Mouse (Mus musculus) erythroblast, embryonic 14.5 days (primary cell): Measurements from ENCODE around the gene Cep85l. TPM values are rescaled to one million over a fixed set of nuclear protein-coding genes. Genes with fewer than 3 reads are reported as not detected.

Experiments
- H3K27me3 ChIP-seq: 2 replicates; pipeline ENCODE4 v1.6.1; 2012; ENCODE audit warnings: inconsistent platforms; ENCODE audit not compliant: control insufficient read depth
- H3K36me3 ChIP-seq: 2 replicates; pipeline ENCODE4 v1.6.1; 2012; ENCODE audit warnings: mild to moderate bottlenecking, inconsistent platforms; ENCODE audit not compliant: control insufficient read depth
- H3K4me1 ChIP-seq: 2 replicates; pipeline ENCODE4 v1.6.1; 2012; ENCODE audit warnings: inconsistent platforms; ENCODE audit not compliant: control insufficient read depth
- H3K4me3 ChIP-seq: replicated peaks from 2 replicates; pipeline ENCODE3; 2012; ENCODE audit warnings: moderate library complexity, mild to moderate bottlenecking, inconsistent platforms
- H3K9me3 ChIP-seq: 2 replicates; pipeline ENCODE4 v1.6.1; 2012; ENCODE audit warnings: low read length, inconsistent platforms, mixed read lengths; ENCODE audit not compliant: control insufficient read depth
- GATA1 ChIP-seq: IDR thresholded peaks from 2 replicates; pipeline ENCODE4 v1.6.1; 2012; ENCODE audit warnings: low read length, inconsistent platforms, mixed read lengths
- TAL1 ChIP-seq: IDR thresholded peaks from 3 replicates; pipeline ENCODE4 v1.6.1; 2012; ENCODE audit warnings: low read length, inconsistent platforms, mixed read lengths
- polyA plus RNA-seq: library from polyadenylated mRNA; stranded (reverse); fragments of >175 nt; gene quantifications from 2 replicates; pipeline ENCODE4 v1.2.3, GENCODE M21; 2012

Cep85l gene
- polyA plus RNA-seq, 1 experiment: 0.02 TPM

- Histone ChIP-seq H3K4me1 (peaks cover 45% of the 10 kb centered on the region), H3K4me3 (no peak overlapping the region)
- TF ChIP-seq TAL1: no peak
These were observed 43.8 kb downstream of the Cep85l start for GRCm38 (mm10) chr10:53335974-53336373.

GRCm38 (mm10) chr10:53335266-53335665 is 44.5 kb downstream of the Cep85l start:
- H3K4me1 ChIP-seq: peaks cover 45% of the 10 kb centered on the region
- H3K36me3 ChIP-seq: no peaks in the 10 kb centered on the region
- no peaks in the 10 kb centered on the region for H3K27me3 ChIP-seq
- no peak overlapping the region for H3K4me3 ChIP-seq
- TF ChIP-seq GATA1: no peak
- peak; percentile 37; the same call in 1 of the 3 replicates for TF ChIP-seq TAL1
- H3K9me3 ChIP-seq: no peaks in the 10 kb centered on the region

More at GRCm38 (mm10) chr10:53335974-53336373, 43.8 kb downstream of the Cep85l start:
- no peaks in the 10 kb centered on the region for H3K27me3 ChIP-seq
- no peaks in the 10 kb centered on the region for H3K36me3 ChIP-seq
- no peaks in the 10 kb centered on the region for H3K9me3 ChIP-seq

DNA sequence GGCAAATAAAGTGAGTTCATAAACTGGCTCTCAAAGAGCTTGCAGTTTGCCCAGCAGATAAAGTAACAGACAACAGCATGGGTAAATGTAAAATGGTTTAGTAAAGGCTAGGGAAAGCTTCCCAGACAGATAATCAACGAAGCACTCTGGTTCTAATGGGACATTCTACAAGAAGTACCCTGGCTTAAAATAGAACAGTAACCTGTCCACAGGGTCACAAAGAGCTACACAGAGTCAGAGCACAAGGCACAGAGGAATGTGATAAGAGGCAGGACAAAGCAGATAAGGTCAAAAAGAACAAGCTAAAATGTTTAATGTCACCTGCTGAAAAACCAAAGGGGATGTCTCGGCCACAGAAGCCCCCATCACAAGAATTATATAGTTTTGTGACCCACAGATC is 47.0 kb downstream of the Cep85l start:
- TF ChIP-seq TAL1 (no peak), GATA1 (no peak)
- Histone ChIP-seq H3K36me3 (no peaks in the 10 kb centered on the region), H3K9me3 (no peaks in the 10 kb centered on the region), H3K4me1 (peaks cover 45% of the 10 kb centered on the region), H3K27me3 (no peaks in the 10 kb centered on the region), H3K4me3 (no peak overlapping the region)

GRCm38 (mm10) chr10:53329257-53329656 is 50.5 kb downstream of the Cep85l start:
- Histone ChIP-seq H3K27me3 (no peaks in the 10 kb centered on the region), H3K4me1 (peaks cover 21% of the 10 kb centered on the region), H3K36me3 (no peaks in the 10 kb centered on the region), H3K4me3 (no peak overlapping the region), H3K9me3 (no peaks in the 10 kb centered on the region)
- no peak for TF ChIP-seq GATA1
- no peak for TF ChIP-seq TAL1

- TF ChIP-seq TAL1 (no peak), GATA1 (no peak)
These were observed 53.4 kb downstream of the Cep85l start for GRCm38 (mm10) chr10:53326367-53326766.

DNA sequence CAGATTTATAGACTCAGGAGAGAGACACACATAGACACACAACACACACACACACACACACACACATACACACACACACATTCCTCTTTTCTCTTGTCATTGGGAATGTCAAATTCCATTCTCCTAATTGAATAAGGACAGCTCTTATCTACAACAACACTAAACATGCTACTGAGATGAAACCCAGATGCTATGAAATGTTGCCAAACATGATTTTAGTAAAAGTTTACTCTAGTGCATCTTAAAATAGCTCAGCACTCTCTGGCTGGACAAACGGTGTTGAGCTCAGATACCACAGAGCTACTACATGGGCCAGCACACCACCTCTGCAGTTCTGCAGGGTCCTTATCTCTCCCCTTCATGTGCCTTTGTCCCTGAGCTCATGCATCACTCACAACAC is 55.1 kb downstream of the Cep85l start:
- Histone ChIP-seq H3K9me3 (no peaks in the 10 kb centered on the region), H3K36me3 (no peaks in the 10 kb centered on the region), H3K4me1 (peaks cover 8% of the 10 kb centered on the region), H3K27me3 (no peaks in the 10 kb centered on the region), H3K4me3 (no peak overlapping the region)
- no peak for TF ChIP-seq GATA1

More at GRCm38 (mm10) chr10:53326367-53326766, 53.4 kb downstream of the Cep85l start:
- Histone ChIP-seq H3K4me1 (peaks cover 8% of the 10 kb centered on the region), H3K36me3 (no peaks in the 10 kb centered on the region), H3K4me3 (no peak overlapping the region), H3K27me3 (no peaks in the 10 kb centered on the region), H3K9me3 (no peaks in the 10 kb centered on the region)

DNA sequence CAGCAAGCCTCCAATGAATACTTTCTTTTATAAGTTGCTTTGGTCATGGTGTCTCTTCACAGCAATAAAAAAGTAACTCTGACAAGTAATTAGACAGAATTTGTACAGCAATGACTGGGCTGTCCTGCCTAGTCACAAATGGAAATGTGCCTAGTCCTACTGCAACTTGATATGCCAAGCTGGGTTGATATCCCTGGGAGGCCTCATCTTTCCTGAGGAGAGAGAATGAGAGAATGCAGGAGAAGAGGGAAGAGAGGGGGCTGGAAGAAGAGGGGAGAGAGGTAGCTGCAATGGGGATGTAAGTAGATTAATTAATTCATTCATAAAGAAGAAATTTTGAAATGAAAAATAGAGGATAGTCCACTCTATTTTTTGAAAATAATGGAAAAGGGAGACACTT is 56.4 kb downstream of the Cep85l start:
- H3K27me3 ChIP-seq: no peaks in the 10 kb centered on the region
- no peak overlapping the region for H3K4me3 ChIP-seq
- H3K4me1 ChIP-seq: peaks cover 8% of the 10 kb centered on the region
- H3K36me3 ChIP-seq: no peaks in the 10 kb centered on the region
- no peaks in the 10 kb centered on the region for H3K9me3 ChIP-seq
- no peak for TF ChIP-seq GATA1
- TF ChIP-seq TAL1: no peak

GRCm38 (mm10) chr10:53306674-53307073 is 73.1 kb downstream of the Cep85l start:
- TF ChIP-seq GATA1: no peak
- TF ChIP-seq TAL1: no peak

GRCm38 (mm10) chr10:53305867-53306266 is 73.9 kb downstream of the Cep85l start:
- H3K36me3 ChIP-seq: no peaks in the 10 kb centered on the region
- H3K4me1 ChIP-seq: no peaks in the 10 kb centered on the region
- no peak overlapping the region for H3K4me3 ChIP-seq
- H3K27me3 ChIP-seq: no peaks in the 10 kb centered on the region
- TF ChIP-seq GATA1 (no peak), TAL1 (no peak)
- no peaks in the 10 kb centered on the region for H3K9me3 ChIP-seq

More at GRCm38 (mm10) chr10:53306674-53307073, 73.1 kb downstream of the Cep85l start:
- no peaks in the 10 kb centered on the region for H3K4me1 ChIP-seq
- no peaks in the 10 kb centered on the region for H3K9me3 ChIP-seq
- H3K36me3 ChIP-seq: no peaks in the 10 kb centered on the region
- H3K27me3 ChIP-seq: no peaks in the 10 kb centered on the region
- no peak overlapping the region for H3K4me3 ChIP-seq

DNA sequence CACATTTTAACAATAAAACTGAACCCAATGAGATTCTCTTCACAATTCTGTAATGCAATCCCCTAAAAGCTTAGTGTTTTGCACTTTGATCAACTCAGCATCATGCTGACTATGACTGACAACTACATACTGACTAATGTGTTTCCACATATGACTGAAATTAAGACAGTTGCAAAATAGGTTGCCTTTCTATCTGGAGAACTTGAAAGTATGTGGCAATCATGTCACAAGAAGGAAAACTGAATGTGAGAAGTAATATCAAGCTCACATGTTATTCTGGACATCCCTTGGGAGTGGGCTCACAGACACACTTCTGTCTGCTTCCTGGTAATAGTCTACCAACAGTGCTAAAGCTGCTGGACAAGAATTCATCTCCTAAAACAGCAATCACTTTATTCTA is 94.6 kb downstream of the Cep85l start:
- H3K27me3 ChIP-seq: no peaks in the 10 kb centered on the region
- TF ChIP-seq TAL1 (no peak), GATA1 (no peak)
- H3K9me3 ChIP-seq: no peaks in the 10 kb centered on the region
- H3K4me3 ChIP-seq: no peak overlapping the region
- H3K4me1 ChIP-seq: no peaks in the 10 kb centered on the region
- peaks cover 6% of the 10 kb centered on the region for H3K36me3 ChIP-seq
